Mouse (Mus musculus) neutrophil, adult 59 days (primary cell): ENCODE data around the gene Ttc7b. TPM values are rescaled to one million over a fixed set of nuclear protein-coding genes. Genes with fewer than 3 reads are reported as not detected.

Experiments
- total RNA-seq, 2 experiments: library from RNA; stranded (reverse); gene quantifications; 1 replicate in 1 of 2; 2 replicates in 1 of 2; pipeline ENCODE4 v1.2.4; 2023

Gene Ttc7b
- 10 to 100 TPM; 61.5 to 68.9 TPM for total RNA-seq

GRCm38 (mm10) chr12:100520794-100521186 is at the start of gene Ttc7b:
Gene Ttc7b (minus strand): TSS chr12:100520826.

Other genes starting within 250 kb of the Ttc7b start
- 10 to 100 TPM; 30.0 to 30.9 TPM for gene Rps6ka5, start 206.2 kb upstream of the Ttc7b start, total RNA-seq